Mouse (Mus musculus): Measurements from ENCODE around the gene Gm12184. TPM values are rescaled to one million over a fixed set of nuclear protein-coding genes. Genes with fewer than 3 reads are reported as not detected.
"Not testable (repeated sequence)": the region's sequence is repeated elsewhere in the genome, so short reads cannot be mapped to it uniquely, and the experiment has no call there.

The Gm12184 gene
- polyA plus RNA-seq, 1 experiment from 2014 or later = 4.0 TPM

DNA sequence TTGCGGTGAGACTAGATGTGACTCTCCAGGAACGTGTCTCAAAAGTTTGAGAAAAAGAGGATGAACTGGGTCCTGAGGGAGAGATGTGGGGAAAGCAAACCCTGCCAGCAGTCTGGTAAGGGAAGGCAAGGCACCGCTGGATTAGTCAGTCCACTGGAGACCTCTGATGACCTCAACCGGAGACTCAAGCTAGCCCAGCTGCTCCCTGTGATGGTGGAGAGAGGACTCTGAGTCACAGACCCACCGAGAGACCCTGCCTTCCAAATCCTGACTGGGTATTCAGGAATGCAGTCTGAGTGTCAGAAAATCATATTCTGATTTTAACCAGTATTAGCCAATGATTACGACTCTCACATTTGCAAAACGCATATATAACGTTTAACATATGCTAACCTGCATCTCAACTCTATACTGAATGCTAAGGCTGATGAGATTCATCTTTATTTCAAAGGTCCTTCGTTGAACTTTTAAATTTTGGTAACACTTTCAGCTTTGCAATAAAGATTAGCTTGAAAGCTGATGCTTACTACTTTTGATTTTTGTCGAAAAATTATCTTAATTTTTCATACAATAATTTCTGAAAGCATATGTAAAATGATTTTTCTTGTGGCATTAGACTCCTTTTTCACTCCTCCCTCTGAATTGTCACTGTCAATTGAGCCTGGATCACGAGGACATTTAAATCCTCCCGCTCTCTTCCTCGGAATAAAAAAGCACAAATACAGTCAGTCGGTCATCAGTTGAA, 3.5 kb downstream of the Gm12184 start:
- WGBS (ENCODE audit: insufficient replicate concordance) = 39% methylated on average over 14 of the region's 14 CpGs
- no peak for ATAC-seq (replicated peaks; ENCODE audit: insufficient number of reproducible peaks, low FRiP score, low TSS enrichment)
- Histone ChIP-seq H3K36me3 (ENCODE audit: control insufficient read depth, insufficient read depth, low read length) (no peaks in the 10 kb centered on the region), H3K4me3 (ENCODE audit: low read depth, low read length) (peak overlapping the region; percentile 47), H3K4me1 (ENCODE audit: control insufficient read depth, insufficient read depth, low read length) (0 out of 2 replicates have a peak, but pooled peaks cover 3% of the 10 kb centered on the region), H3K4me2 (peak overlapping the region; percentile 91), H3K27me3 (ENCODE audit: control insufficient read depth, insufficient read depth, low read length) (peaks cover 5% of the 10 kb centered on the region; the same call in 1 of the 2 replicates), H3K9me3 (replicated peaks; ENCODE audit: control insufficient read depth, low read length) (0 out of 2 replicates have a peak, but pooled peaks cover 3% of the 10 kb centered on the region), H3K9ac (ENCODE audit: low read depth, low read length) (no peak overlapping the region; the same call in 1 of the 2 replicates), H3K27ac (ENCODE audit: low read depth, low read length) (no peak overlapping the region)

DNA sequence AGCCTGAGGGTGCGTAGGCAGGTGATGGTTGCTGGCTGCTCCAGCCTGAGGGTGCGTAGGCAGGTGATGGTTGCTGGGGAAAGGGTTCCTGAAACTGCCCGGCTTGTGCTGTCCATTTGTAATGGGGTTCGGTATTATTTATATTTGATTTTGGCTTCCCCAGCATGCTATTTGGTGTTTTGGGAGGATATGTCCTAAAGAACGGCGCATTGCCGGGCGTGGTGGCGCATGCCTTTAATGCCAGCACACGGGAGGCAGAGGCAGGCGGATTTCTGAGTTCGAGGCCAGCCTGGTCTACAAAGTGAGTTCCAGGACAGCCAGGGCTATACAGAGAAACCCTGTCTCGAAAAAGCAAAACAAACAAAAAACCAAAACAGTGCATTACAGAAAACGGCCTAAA, 5.2 kb downstream of the Gm12184 start:
- 79% methylated on average over 14 of the region's 14 CpGs for WGBS (ENCODE audit: insufficient replicate concordance)
- H3K9ac ChIP-seq (ENCODE audit: low read depth, low read length); H3K27ac ChIP-seq (ENCODE audit: low read depth, low read length); H3K4me2 ChIP-seq; ATAC-seq (replicated peaks; ENCODE audit: insufficient number of reproducible peaks, low FRiP score, low TSS enrichment); H3K27me3 ChIP-seq (ENCODE audit: control insufficient read depth, insufficient read depth, low read length); H3K36me3 ChIP-seq (ENCODE audit: control insufficient read depth, insufficient read depth, low read length); H3K4me1 ChIP-seq (ENCODE audit: control insufficient read depth, insufficient read depth, low read length); H3K9me3 ChIP-seq (replicated peaks; ENCODE audit: control insufficient read depth, low read length); H3K4me3 ChIP-seq (ENCODE audit: low read depth, low read length): not testable (repeated sequence)

DNA sequence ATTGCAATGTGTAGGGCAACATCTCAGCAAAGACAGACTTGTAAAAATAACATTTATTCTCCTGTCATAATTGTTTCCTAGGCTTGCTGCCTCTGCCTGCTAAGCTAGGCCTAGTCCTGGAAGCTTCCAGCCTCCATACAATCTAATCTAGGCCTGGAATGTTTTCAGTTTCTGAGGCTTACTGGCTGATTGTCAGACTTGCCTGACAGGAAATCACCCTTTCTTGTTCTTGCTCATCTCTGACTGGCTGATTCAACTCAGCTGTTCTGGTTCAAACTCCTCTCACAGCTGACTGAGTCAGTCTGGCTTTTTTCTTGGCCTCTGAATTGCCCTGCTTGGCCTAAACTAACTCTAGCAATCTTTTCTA, 6.2 kb downstream of the Gm12184 start:
- peaks cover 5% of the 10 kb centered on the region; the same call in 1 of the 2 replicates for H3K27me3 ChIP-seq (ENCODE audit: control insufficient read depth, insufficient read depth, low read length)
- no peak overlapping the region for H3K4me2 ChIP-seq
- H3K27ac ChIP-seq (ENCODE audit: low read depth, low read length) = peak overlapping the region; percentile 38
- no peak for ATAC-seq (replicated peaks; ENCODE audit: insufficient number of reproducible peaks, low FRiP score, low TSS enrichment)
- no peaks in the 10 kb centered on the region; the same call in 1 of the 2 replicates for H3K36me3 ChIP-seq (ENCODE audit: control insufficient read depth, insufficient read depth, low read length)
- no peak overlapping the region for H3K9ac ChIP-seq (ENCODE audit: low read depth, low read length)
- H3K4me3 ChIP-seq (ENCODE audit: low read depth, low read length) = no peak overlapping the region
- no peaks in the 10 kb centered on the region for H3K9me3 ChIP-seq (replicated peaks; ENCODE audit: control insufficient read depth, low read length)
- peaks cover 11% of the 10 kb centered on the region for H3K4me1 ChIP-seq (ENCODE audit: control insufficient read depth, insufficient read depth, low read length)

DNA sequence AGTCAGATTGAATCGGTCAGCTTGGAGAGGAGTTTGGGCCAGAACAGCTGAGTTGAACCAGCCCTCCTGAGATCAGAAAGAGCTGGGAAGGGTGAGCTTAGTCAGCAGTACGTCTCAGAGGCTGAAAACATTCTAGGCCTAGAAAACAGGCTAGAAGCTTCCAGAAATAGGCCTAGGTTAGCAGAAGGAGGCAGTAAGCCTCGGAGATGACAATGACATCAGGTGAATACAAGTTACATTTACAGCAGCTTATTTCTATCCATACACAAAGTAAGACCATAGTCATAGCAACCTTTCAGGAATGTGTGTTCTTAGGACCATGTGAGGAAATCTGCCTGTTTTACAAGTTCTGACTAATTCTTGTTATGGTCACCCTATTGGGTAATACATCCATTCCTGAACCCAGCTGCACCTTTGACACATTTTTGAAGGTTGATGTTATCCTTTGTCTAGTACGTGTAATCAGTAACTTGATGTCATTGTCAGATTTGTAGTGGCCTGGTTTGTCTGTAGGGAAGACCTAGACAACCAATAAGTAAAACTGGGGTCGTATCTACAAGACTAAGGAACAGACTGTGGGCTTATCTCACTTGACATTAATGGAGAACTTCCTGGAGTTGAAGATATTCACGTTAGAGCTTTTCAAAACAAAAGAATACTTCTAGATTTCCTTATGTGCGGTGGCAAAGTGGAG, 6.7 kb downstream of the Gm12184 start:
- Histone ChIP-seq H3K4me1 (ENCODE audit: control insufficient read depth, insufficient read depth, low read length) (peaks cover 16% of the 10 kb centered on the region), H3K9ac (ENCODE audit: low read depth, low read length) (no peak overlapping the region)
- WGBS (ENCODE audit: insufficient replicate concordance) = 57% methylated on average over 7 of the region's 7 CpGs

DNA sequence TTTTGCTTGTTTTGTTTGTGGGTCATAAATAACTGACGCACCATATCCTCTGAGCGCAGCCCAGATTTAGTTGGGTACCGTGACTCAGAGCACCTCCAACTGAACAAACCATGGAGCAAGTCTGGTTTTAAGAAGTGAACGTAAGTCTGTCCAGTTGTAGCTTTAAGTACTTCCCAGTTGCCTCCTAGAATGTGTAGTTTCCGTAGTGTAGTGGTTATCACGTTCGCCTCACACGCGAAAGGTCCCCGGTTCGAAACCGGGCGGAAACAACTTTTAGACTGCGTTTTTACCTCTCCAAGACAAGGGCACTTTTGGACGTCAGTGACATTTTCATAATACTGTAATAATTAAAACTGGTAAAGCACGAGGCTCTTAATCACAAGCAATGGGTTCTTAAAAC, 8.1 kb downstream of the Gm12184 start:
- Histone ChIP-seq H3K27me3 (ENCODE audit: control insufficient read depth, insufficient read depth, low read length) (no peaks in the 10 kb centered on the region), H3K4me2 (peak overlapping the region; percentile 81), H3K9me3 (replicated peaks; ENCODE audit: control insufficient read depth, low read length) (no peaks in the 10 kb centered on the region), H3K27ac (ENCODE audit: low read depth, low read length) (0 out of 2 replicates have a peak overlapping the region, but pooled peaks have one; percentile 98), H3K36me3 (ENCODE audit: control insufficient read depth, insufficient read depth, low read length) (no peaks in the 10 kb centered on the region; the same call in 1 of the 2 replicates), H3K4me1 (ENCODE audit: control insufficient read depth, insufficient read depth, low read length) (peaks cover 16% of the 10 kb centered on the region), H3K9ac (ENCODE audit: low read depth, low read length) (peak overlapping the region; percentile 93; the same call in 1 of the 2 replicates), H3K4me3 (ENCODE audit: low read depth, low read length) (peak overlapping the region; percentile 92)
- no peak; the same call in 1 of the 2 replicates for ATAC-seq (replicated peaks; ENCODE audit: insufficient number of reproducible peaks, low FRiP score, low TSS enrichment)
- under 1% methylated on average over 16 of the region's 16 CpGs for WGBS (ENCODE audit: insufficient replicate concordance)

More for the DNA sequence above, 6.7 kb downstream of the Gm12184 start:
- Histone ChIP-seq H3K9me3 (replicated peaks; ENCODE audit: control insufficient read depth, low read length) (no peaks in the 10 kb centered on the region), H3K36me3 (ENCODE audit: control insufficient read depth, insufficient read depth, low read length) (no peaks in the 10 kb centered on the region; the same call in 1 of the 2 replicates), H3K27me3 (ENCODE audit: control insufficient read depth, insufficient read depth, low read length) (peaks cover 3% of the 10 kb centered on the region; the same call in 1 of the 2 replicates), H3K27ac (ENCODE audit: low read depth, low read length) (peak overlapping the region; percentile 38), H3K4me3 (ENCODE audit: low read depth, low read length) (no peak overlapping the region), H3K4me2 (no peak overlapping the region)
- ATAC-seq (replicated peaks; ENCODE audit: insufficient number of reproducible peaks, low FRiP score, low TSS enrichment) = no peak

DNA sequence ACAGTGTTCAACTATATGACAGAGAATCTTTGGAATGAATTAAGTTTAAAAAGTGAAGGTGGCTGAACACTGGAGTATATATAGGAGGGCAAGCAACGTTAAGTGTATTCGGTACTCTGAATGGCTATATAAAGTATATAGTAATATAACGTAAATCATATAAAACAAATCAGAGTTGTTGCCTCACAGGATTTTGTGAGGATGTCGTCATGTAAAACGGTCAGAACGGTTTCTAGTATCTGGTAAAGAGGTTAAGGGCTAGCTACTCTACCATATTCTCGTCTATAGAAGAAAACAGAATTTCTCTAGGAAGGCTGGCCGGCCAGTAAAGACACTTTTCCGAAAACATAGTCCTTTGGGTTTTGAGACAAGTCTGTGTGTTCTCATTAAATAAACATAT, 8.7 kb downstream of the Gm12184 start:
- Histone ChIP-seq H3K4me2 (peak overlapping the region; percentile 81), H3K27me3 (ENCODE audit: control insufficient read depth, insufficient read depth, low read length) (no peaks in the 10 kb centered on the region), H3K4me1 (ENCODE audit: control insufficient read depth, insufficient read depth, low read length) (peaks cover 16% of the 10 kb centered on the region), H3K9me3 (replicated peaks; ENCODE audit: control insufficient read depth, low read length) (no peaks in the 10 kb centered on the region), H3K36me3 (ENCODE audit: control insufficient read depth, insufficient read depth, low read length) (no peaks in the 10 kb centered on the region; the same call in 1 of the 2 replicates), H3K4me3 (ENCODE audit: low read depth, low read length) (peak overlapping the region; percentile 92), H3K27ac (ENCODE audit: low read depth, low read length) (peak overlapping the region; percentile 98), H3K9ac (ENCODE audit: low read depth, low read length) (peak overlapping the region; percentile 93; the same call in 1 of the 2 replicates)
- WGBS (ENCODE audit: insufficient replicate concordance) = 7% methylated on average over 9 of the region's 9 CpGs
- no peak for ATAC-seq (replicated peaks; ENCODE audit: insufficient number of reproducible peaks, low FRiP score, low TSS enrichment)

DNA sequence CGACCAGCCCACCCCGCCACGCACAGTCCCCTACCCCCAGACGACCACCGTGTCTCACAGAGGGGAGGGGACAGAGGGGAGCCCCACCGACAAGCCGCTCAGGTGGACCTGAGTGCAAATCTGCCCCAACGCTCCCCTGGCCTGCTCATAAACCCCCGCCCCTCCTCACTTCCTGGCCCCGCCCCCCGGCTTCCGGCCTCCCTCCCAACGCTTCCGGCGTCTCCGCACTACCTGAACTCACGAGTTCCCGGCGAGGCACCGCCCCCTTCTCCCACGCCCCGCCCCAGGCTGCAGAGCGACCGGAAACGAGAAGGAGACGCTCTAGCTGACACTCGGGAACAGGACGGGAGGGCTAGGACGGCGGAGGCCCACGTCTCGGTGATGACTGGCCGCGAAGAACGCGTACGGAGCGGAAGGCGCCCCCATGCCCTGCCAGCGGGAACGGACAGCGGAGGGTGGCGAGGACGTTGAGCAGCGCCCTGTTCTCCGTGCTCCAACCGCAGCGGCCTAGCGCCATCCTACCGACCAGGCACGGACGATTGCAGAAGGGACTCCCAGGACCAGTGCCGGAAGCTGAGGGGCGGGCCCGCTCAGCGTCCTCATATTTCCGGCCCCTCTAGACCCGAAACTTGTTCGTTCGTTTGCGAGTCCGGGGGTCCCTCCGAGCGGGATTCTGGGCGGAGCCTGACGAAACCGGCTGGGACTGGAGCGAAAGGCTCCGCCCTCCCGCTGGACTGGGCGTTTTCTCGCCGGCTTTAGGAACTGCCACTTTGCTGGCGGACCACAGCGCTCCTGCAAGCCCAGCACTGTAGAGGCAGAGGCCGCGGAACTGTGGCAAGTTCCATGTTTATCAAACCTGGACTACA, 9.4 kb downstream of the Gm12184 start, which contains the start of gene Trim41:
Trim41 (minus strand) TSS at position 554 of the 866 bp plus-strand sequence.
- H3K9me3 ChIP-seq (replicated peaks; ENCODE audit: control insufficient read depth, low read length) = no peaks in the 10 kb centered on the region
- H3K27me3 ChIP-seq (ENCODE audit: control insufficient read depth, insufficient read depth, low read length) = no peaks in the 10 kb centered on the region
- peak within 1 kb of the TSS; percentile 92 for H3K4me3 ChIP-seq (ENCODE audit: low read depth, low read length)
- WGBS (ENCODE audit: insufficient replicate concordance) = under 1% methylated on average over 77 of the region's 77 CpGs
- peaks cover 3% of the 10 kb centered on the region; the same call in 1 of the 2 replicates for H3K36me3 ChIP-seq (ENCODE audit: control insufficient read depth, insufficient read depth, low read length)
- peak within 1 kb of the TSS; percentile 81 for H3K4me2 ChIP-seq
- peak within 1 kb of the TSS; percentile 98 for H3K27ac ChIP-seq (ENCODE audit: low read depth, low read length)
- H3K4me1 ChIP-seq (ENCODE audit: control insufficient read depth, insufficient read depth, low read length) = peaks cover 16% of the 10 kb centered on the region
- H3K9ac ChIP-seq (ENCODE audit: low read depth, low read length) = peak within 1 kb of the TSS; percentile 93
- peak; percentile 94 for ATAC-seq (replicated peaks; ENCODE audit: insufficient number of reproducible peaks, low FRiP score, low TSS enrichment)

DNA sequence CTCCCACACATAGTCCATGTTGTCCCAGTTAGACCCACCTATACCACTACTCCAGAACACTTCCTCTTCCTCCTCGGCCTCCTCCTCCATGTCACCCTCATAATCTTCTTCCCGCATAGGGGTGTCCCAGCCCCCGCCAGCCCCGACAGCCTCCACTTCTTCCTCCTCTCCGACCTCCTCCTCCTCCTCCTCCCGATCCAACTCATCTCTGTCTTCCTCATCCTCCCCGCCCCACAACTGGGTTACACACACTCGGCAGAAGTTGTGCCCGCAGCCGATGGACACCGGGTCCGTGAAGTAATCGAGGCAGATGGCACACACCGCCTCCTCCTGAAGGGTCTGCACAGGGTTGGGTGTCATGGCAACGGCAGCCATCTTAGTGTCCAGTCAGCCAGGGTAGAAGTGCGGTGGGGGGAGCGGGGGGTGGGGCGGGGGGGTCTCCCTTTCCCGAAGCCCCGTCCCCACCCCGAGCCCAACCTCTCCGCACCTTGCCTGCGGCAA, 10.1 kb downstream of the Gm12184 start:
- peaks cover 8% of the 10 kb centered on the region for H3K36me3 ChIP-seq (ENCODE audit: control insufficient read depth, insufficient read depth, low read length)
- ATAC-seq (replicated peaks; ENCODE audit: insufficient number of reproducible peaks, low FRiP score, low TSS enrichment) = peak; percentile 28
- H3K9me3 ChIP-seq (replicated peaks; ENCODE audit: control insufficient read depth, low read length) = no peaks in the 10 kb centered on the region
- H3K27me3 ChIP-seq (ENCODE audit: control insufficient read depth, insufficient read depth, low read length) = no peaks in the 10 kb centered on the region
- 2% methylated on average over 22 of the region's 23 CpGs for WGBS (ENCODE audit: insufficient replicate concordance)
- H3K4me1 ChIP-seq (ENCODE audit: control insufficient read depth, insufficient read depth, low read length) = peaks cover 16% of the 10 kb centered on the region
- peak overlapping the region; percentile 81 for H3K4me2 ChIP-seq
- peak overlapping the region; percentile 98 for H3K27ac ChIP-seq (ENCODE audit: low read depth, low read length)
- H3K9ac ChIP-seq (ENCODE audit: low read depth, low read length) = peak overlapping the region; percentile 90
- peak overlapping the region; percentile 92 for H3K4me3 ChIP-seq (ENCODE audit: low read depth, low read length)
